Mouse (Mus musculus) retina, adult 2 months (tissue): ENCODE data around the gene Slc9a3r1.

ENCODE experiments used
- DNase-seq: peaks from one replicate; pipeline ENCODE4 v3.0.0-alpha.2; 2012; ENCODE audit warnings: low read depth, low spot score

Gene Slc9a3r1

GRCm38 (mm10) chr11:115162832-115163480 lies at the start of gene Slc9a3r1:
TSS of gene Slc9a3r1 (plus strand) at chr11:115163341.
- DNase-seq: peak; percentile 80

- DNase-seq: no peak
Observed at GRCm38 (mm10) chr11:115119409-115119808, 43.7 kb upstream of the Slc9a3r1 start.

- DNase-seq: no peak
Observed at GRCm38 (mm10) chr11:115128483-115128882, 34.7 kb upstream of the Slc9a3r1 start.

DNA sequence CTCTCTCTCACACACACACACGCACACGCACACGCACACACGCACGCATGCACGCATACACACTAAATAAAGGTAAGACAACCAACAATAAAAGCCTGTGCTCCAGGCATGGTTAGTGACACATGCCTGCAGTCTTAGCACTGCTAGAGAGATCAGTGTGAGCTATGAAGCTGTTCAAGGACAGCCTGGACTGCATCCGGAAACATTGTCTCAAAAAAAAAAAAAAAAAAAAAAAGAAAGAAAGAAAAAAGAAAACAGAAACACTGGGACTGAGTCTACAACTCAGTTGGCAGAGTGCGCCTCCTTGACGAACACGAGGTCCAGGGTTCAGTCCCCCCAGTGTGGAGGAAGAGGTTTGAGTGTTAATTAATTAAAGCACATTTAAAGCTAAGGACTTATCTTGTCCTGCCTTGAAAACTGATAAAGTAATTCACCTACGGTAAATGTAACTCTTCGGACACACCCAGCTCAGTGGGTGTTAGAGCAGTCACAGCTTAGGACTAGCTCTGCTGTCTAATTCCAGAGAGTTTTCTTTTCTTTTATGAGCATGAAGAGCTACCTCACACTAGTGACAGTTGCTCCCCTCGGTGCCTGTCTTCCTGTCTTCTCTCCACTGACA lies 33.5 kb upstream of the Slc9a3r1 start:
- no peak for DNase-seq

GRCm38 (mm10) chr11:115131768-115132381 lies 31.3 kb upstream of the Slc9a3r1 start:
- no peak for DNase-seq

DNA sequence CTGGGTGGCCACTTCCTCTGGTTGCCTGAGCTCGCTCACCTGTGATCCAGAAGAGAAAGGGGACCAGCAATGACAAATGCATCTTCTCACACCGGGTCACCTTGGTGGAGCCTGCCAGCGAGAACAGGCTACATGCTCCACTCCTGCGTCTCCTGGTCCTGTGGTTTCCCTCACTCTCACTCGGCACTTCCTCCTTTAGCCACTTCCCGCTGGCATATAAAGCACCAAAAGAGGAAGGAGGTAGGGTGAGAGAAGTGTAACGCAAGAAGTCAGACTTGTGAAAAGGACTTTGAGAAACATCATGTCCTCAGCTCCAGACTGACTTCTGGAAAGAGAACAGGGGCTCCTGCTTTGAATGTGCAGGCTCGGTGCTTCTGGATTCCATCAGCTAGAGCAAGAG lies 29.3 kb upstream of the Slc9a3r1 start, which contains the start of gene Cd300lf:
TSS of gene Cd300lf (minus strand) at position 193 of the 400 bp plus-strand sequence.
- DNase-seq: no peak

DNA sequence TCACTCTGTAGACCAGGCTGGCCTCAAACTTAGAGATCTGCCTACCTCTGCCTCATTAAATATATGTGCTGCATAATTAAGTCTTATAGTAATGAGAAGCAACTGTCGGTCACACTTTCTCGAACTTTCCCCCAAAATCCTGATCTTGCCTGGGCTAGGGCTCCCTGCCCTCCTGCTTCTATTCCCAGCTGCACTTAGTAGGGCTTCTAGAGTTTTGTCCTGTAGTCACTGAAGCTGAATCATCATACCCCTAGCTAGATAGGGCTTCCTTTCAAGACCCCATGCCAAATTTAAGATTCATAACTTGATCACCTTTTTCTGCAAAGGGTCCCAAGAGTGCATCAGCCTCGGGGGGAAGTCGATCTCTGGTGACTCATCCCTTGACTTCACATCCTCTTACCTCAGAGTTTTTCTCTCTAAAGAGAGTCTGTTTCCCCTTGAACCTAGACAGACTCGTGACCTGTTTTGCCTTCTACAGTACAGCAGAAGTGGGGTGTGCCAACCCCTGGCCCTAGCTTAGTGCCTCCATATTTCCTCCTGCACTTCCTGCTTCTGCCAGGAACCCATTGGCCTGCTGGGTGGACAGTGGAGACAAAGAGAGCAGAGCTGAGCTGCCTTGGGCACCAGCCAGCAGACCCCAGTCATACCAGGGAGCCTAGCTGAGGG lies 24.4 kb upstream of the Slc9a3r1 start:
- no peak for DNase-seq

- DNase-seq: no peak
Observed at GRCm38 (mm10) chr11:115141970-115142369, 21.2 kb upstream of the Slc9a3r1 start.

- DNase-seq: no peak
Observed at GRCm38 (mm10) chr11:115147813-115148212, 15.3 kb upstream of the Slc9a3r1 start.

DNA sequence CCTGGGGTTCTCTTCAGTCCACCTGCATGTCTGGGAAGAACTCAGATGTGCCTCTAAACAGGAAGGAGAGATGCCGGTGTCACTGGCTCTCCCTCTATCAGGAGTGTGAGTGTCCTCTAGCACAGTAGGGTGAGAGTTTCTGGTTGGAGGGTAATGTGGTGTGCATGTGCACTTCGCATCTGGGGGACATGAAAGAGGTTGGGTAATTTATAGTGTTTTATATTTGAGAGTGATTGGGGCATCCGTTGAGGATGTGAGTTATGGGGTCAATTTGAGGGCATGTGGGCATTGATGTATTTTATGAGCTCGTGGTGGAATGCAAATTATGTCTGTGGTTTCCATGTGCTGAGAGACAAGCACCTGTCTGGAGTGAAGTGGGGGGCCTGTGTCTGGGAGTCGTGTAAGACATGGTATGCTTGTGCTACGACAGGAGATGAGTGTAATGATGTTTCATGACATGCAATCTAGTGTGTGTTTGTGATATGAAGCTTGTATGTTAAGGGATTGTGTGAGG lies 12.3 kb upstream of the Slc9a3r1 start:
- DNase-seq: no peak

DNA sequence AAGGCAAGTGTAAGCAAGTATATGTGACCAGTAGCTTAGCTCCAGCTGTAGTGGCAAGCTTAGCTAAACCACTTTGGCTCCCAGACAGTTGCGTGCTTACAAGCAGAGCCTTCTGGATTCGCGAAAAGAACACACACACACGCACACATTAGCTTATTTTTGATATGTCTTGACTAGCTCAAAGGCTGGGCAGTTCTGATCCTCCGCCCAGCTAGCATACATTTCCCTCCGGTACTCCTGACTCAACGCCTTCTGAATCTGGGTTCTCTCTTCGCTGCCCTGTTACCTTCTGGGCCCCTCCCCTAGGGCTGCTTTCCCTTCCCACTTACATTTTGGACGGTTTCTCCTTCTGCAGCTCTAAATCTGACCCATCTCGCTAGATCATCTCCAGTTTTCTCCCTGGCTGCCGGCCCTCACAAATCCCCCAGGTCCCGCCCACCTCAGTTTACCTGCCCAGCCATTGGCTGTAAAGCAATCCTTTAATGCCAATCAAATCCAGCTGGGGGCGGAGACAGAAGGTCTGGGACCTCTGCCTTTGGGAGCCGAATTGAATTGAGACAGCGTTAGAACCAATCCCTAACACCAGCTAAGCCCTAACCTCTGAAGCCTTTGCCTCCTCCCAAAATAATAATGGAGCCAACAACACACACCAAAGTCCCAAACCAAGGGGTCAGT lies 11.2 kb upstream of the Slc9a3r1 start:
- DNase-seq: peak; percentile 74

DNA sequence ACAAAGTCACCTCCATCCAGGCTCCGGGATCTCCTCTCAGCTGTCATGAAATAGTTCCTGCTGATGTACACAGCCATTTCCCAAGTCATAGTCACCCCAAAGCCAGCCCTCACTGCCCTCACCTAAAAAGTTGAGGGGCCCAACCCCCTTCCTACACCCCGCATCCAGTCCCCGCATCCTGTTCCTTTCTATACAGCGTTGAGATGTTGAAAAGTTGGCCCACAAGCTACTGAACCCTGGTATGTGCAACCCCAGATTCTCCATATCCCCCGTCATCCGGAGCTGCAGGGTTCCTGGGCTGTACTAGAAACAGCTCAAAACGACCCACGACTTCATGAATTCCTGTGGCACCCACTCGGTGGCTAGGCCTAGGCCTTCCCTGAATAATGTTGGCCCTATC lies 10.1 kb upstream of the Slc9a3r1 start:
- DNase-seq: no peak

GRCm38 (mm10) chr11:115153699-115154292 lies 9.3 kb upstream of the Slc9a3r1 start:
- DNase-seq: peak; percentile 53

DNA sequence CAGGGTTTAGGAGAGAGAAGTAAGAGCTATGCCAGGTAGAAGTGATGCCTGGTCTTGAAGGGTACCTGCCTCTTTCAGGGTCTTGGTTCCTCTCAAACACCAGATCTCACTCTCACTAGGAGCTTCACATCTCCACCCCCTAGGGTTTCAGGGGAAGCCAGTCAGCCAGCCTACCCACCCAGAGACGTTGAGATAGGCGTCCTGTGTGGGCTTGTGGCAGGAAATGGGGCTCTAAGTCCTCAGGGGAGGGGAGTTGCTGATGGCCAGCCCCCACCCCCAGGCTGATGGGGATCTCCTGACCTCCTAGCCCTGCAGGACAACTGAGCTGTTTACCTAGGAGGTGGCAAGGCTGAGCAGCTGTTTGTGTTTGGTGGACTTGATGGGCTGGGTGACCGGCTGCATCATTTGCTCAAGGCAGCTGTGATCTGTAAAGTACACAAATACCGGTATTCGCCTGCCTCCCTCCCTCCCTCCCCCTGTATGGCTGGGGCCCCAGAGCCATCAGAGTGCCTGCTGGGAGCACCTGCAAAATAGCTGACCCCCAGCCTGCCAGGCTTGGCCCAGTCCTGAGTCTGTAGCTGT lies 8.0 kb upstream of the Slc9a3r1 start:
- no peak for DNase-seq

GRCm38 (mm10) chr11:115157933-115158719 lies 5.0 kb upstream of the Slc9a3r1 start:
- DNase-seq: no peak

- DNase-seq: no peak
Observed at GRCm38 (mm10) chr11:115160016-115160797, 2.9 kb upstream of the Slc9a3r1 start.

DNA sequence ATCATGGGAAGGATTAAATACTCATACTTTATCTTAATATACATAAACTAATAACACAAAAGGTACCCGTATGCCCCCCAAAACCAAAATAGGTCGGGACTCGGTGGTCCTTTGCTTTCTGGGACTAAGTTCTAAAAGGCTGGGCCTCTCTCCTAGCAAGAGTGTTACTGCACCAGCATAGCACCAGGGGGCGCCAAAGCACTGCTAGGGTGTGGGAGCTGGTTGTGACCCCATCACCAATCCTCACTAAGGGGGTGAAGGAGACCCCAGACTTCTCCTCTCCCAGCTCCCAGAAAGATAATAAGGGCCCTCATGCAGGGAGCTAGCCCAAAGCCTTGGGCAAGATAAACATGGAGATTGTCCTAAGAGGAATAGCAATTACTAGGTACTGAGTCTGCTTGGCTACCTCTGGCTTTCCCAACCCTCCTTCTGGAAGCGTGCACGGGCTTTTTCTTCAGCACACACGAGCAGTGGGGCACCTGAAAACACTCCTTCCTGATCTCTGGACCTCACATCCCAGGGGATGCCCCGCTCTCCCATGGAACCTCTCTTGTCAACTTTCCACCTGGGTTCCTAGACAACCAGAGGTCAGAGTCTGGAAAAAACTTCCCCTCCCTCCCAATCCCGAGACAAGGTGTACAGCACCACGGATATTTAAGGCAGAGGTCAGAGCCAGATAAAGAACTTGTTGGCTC lies 2.1 kb upstream of the Slc9a3r1 start:
- DNase-seq: no peak

GRCm38 (mm10) chr11:115161578-115162204 lies 1.4 kb upstream of the Slc9a3r1 start:
- no peak for DNase-seq
